Mouse (Mus musculus) embryonic facial prominence, embryonic 15.5 days (tissue): ENCODE results near the gene Pclo. TPM values are rescaled to one million over a fixed set of nuclear protein-coding genes. Genes with fewer than 3 reads are reported as not detected.
"Not testable (repeated sequence)": the region's sequence is repeated elsewhere in the genome, so short reads cannot be mapped to it uniquely, and the experiment has no call there.

Source experiments
- ATAC-seq: fragments of 200-750 bp; cut with Nextera tagmentation; 2 replicates; pipeline ENCODE4 v1.8.0; 2017; ENCODE audit warnings: low read depth, moderate TSS enrichment; ENCODE audit not compliant: insufficient number of reproducible peaks, low FRiP score, low TSS enrichment
- H3K27ac ChIP-seq: fragments of 300-500 bp; sonication (generic); replicated peaks from 2 replicates; pipeline ENCODE4 v1.5.1; 2015; ENCODE audit warnings: mild to moderate bottlenecking, inconsistent platforms
- H3K27me3 ChIP-seq: fragments of 300-500 bp; sonication (generic); 2 replicates; pipeline ENCODE4 v1.6.1; 2015; ENCODE audit warnings: inconsistent platforms
- H3K36me3 ChIP-seq: fragments of 300-500 bp; sonication (generic); 2 replicates; pipeline ENCODE4 v1.6.1; 2015; ENCODE audit warnings: mild to moderate bottlenecking, inconsistent platforms
- H3K4me1 ChIP-seq: fragments of 300-500 bp; sonication (generic); 2 replicates; pipeline ENCODE4 v1.6.1; 2015; ENCODE audit warnings: inconsistent platforms
- H3K4me2 ChIP-seq: fragments of 300-500 bp; sonication (generic); replicated peaks from 2 replicates; pipeline ENCODE4 v1.6.1; 2015; ENCODE audit warnings: mild to moderate bottlenecking, inconsistent platforms
- H3K4me3 ChIP-seq: fragments of 300-500 bp; sonication (generic); replicated peaks from 2 replicates; pipeline ENCODE4 v1.5.1; 2015; ENCODE audit warnings: mild to moderate bottlenecking, inconsistent platforms
- H3K9ac ChIP-seq: fragments of 300-500 bp; sonication (generic); 2 replicates; pipeline ENCODE4 v1.6.1; 2015; ENCODE audit warnings: inconsistent platforms
- H3K9me3 ChIP-seq: fragments of 300-500 bp; sonication (generic); replicated peaks from 2 replicates; pipeline ENCODE4 v1.6.1; 2016; ENCODE audit warnings: inconsistent platforms
- WGBS: fragments of 180-500 bp; shearing (Covaris S2); methylation state at CpG from one replicate; pipeline ENCODE4 v1.1.7; 2015; 5-methylcytosine and 5-hydroxymethylcytosine counted together
- polyA plus RNA-seq: library from polyadenylated mRNA; unstranded; fragments of >200 nt; fragmentation: Nextera tagmentation; extraction: Ambion mirVana; gene quantifications from 2 replicates; pipeline ENCODE4 v1.2.1, GENCODE M21; 2015

Gene Pclo
- polyA plus RNA-seq, 1 experiment from 2014 or later, result 1.1 TPM

GRCm38 (mm10) chr5:14833165-14833860, 318.6 kb downstream of the Pclo start:
- Histone ChIP-seq H3K4me2 (no peak overlapping the region), H3K9ac (no peak overlapping the region), H3K4me3 (no peak overlapping the region), H3K36me3 (no peaks in the 10 kb centered on the region), H3K27ac (no peak overlapping the region), H3K4me1 (no peaks in the 10 kb centered on the region), H3K27me3 (no peaks in the 10 kb centered on the region), H3K9me3 (no peaks in the 10 kb centered on the region)
- 85% methylated on average over 3 of the region's 3 CpGs for WGBS
- no peak for ATAC-seq

DNA sequence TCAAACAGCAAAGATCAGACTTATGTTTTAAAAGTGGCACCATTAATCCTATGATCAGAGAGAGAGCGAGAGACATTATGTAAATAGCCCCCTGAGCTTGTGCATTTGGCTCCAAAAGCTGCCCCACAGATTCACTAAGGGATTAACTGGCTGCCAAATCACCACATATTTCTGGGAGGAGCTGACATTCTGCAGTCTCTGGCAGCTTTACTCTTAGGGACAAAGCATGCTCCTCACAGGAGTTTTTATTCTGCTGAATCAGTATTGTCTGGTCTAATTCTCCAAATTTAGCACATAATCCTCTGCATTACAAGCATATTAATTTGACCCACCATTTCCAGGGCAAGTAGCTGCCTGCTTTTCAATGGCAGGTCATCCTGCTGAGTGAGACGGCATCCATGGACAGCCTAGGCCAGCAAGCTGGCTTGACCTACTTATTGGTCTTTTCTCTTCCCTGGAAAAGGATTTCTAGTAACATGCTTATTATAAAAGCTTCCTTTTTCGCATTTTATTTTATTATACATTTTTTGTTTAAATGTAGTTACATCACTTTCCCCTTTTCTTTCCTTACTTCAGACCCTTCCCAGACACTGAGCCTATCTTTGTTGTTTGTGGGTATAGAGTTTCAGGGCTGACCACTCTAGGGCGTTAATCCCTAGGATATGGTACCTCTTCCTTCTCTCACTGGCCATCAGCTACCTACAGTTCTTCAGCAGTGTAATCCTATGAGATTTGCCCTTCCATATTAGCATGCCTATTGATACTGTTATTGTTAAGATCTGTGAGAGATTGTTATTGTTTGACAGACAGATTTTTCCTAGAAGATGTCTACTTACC, 319.7 kb downstream of the Pclo start:
- WGBS, result 58% methylated on average over 4 of the region's 4 CpGs
- H3K9me3 ChIP-seq, result no peaks in the 10 kb centered on the region
- H3K27ac ChIP-seq, result no peak overlapping the region
- no peaks in the 10 kb centered on the region for H3K27me3 ChIP-seq
- H3K36me3 ChIP-seq, result no peaks in the 10 kb centered on the region
- no peak for ATAC-seq
- H3K4me1 ChIP-seq, result no peaks in the 10 kb centered on the region
- H3K4me3 ChIP-seq, result no peak overlapping the region
- H3K9ac ChIP-seq, result no peak overlapping the region
- H3K4me2 ChIP-seq, result no peak overlapping the region

DNA sequence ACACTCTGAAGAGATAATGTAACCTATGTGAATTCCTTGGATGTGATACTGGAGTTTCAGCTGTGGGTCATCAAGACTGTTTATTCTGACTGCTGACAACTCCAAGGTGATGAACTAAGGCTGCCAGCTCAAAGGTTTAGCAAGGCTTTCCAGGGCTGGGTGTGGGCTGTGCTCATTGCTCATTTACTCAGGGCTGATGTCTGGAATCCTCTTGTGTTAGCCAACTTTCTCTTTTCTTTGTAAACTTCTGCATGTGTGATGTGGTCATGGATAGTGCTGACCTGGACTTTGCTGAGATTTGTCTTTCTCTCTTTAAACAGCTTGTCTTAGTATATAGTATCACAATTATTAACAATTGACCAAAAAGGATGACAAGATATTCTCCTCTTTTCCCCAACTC, 338.9 kb downstream of the Pclo start:
- Histone ChIP-seq H3K27ac (no peak overlapping the region), H3K4me1 (no peaks in the 10 kb centered on the region), H3K36me3 (no peaks in the 10 kb centered on the region), H3K4me2 (no peak overlapping the region), H3K27me3 (no peaks in the 10 kb centered on the region), H3K4me3 (no peak overlapping the region), H3K9me3 (no peaks in the 10 kb centered on the region), H3K9ac (no peak overlapping the region)
- ATAC-seq, result no peak

DNA sequence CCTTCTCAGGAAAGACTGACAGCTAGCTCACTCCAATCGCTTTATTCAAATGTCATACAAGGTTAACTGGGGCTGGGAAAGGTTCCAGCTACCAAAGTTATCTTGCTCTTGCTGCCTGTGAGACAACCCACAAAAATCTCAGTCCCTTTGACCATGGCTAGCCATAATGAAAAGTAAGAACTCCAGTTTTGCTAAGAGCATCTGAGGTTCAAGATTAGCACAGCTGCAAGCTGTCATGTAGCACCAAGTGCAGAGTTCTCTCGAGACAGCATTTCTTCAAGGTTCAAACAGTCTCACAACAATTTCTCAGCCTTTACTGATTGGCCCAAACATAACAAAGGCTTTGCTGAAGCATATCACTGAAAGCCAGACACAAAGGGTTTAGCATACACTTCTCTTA, 370.6 kb downstream of the Pclo start:
- not testable (repeated sequence) for H3K9ac ChIP-seq, H3K4me3 ChIP-seq, H3K4me1 ChIP-seq, H3K27me3 ChIP-seq, H3K4me2 ChIP-seq, H3K27ac ChIP-seq, H3K9me3 ChIP-seq, ATAC-seq, H3K36me3 ChIP-seq
- WGBS, result 66% methylated on average over 2 of the region's 2 CpGs

GRCm38 (mm10) chr5:14892242-14892641, 377.5 kb downstream of the Pclo start:
- Histone ChIP-seq H3K4me3 (no peak overlapping the region), H3K4me2 (no peak overlapping the region), H3K36me3 (no peaks in the 10 kb centered on the region), H3K4me1 (no peaks in the 10 kb centered on the region), H3K27me3 (no peaks in the 10 kb centered on the region), H3K27ac (no peak overlapping the region), H3K9me3 (0 out of 2 replicates have a peak, but pooled peaks cover 5% of the 10 kb centered on the region), H3K9ac (no peak overlapping the region)
- no peak for ATAC-seq
- 72% methylated on average over 3 of the region's 3 CpGs for WGBS

GRCm38 (mm10) chr5:14903539-14903938, 388.8 kb downstream of the Pclo start:
- H3K9ac ChIP-seq, H3K27ac ChIP-seq, H3K4me3 ChIP-seq, ATAC-seq, H3K27me3 ChIP-seq, H3K9me3 ChIP-seq, H3K4me2 ChIP-seq, H3K4me1 ChIP-seq, H3K36me3 ChIP-seq: not testable (repeated sequence)
- 18% methylated on average over 3 of the region's 3 CpGs for WGBS
